In genomic region chr15:25609253-25609652, GRCm38 (mm10) we compare ENCODE assay signal across 30 mouse cellular contexts. TPM values are rescaled to one million over a fixed set of nuclear protein-coding genes. Genes with fewer than 3 reads are reported as not detected.
DNase-seq lines count a peak whose midpoint lies in the region; ATAC-seq and TF ChIP-seq lines count a peak whose summit lies in the region.
"Had no signal": no experiment of that assay in that cellular context is flagged by ENCODE, and none has a peak within 500 bp of the region (broad histone marks: within the 10 kb centered on the region; RNA-seq: fewer than 3 reads in every experiment).

No protein-coding gene starts in this region.

- no peaks in the 10 kb centered on the region for H3K79me2 ChIP-seq in heart, adult 2 months (replicated peaks; ENCODE audit: control insufficient read depth, insufficient read depth, low read length)

- no peaks in the 10 kb centered on the region for H3K9me3 ChIP-seq in heart, embryonic 11.5 days (replicated peaks; ENCODE audit: control insufficient read depth, low read length)
- no peaks in the 10 kb centered on the region for H3K9me3 ChIP-seq in megakaryocyte, embryonic 14.5 days
- H3K9me3 ChIP-seq in liver, embryonic 15.5 days (replicated peaks): no peaks in the 10 kb centered on the region
- no peaks in the 10 kb centered on the region for H3K9me3 ChIP-seq in forebrain, embryonic 14.5 days (replicated peaks; ENCODE audit: control insufficient read depth, low read length)
- no peaks in the 10 kb centered on the region for H3K9me3 ChIP-seq in kidney, embryonic 14.5 days (ENCODE audit: control insufficient read depth, low read length)
- H3K9me3 ChIP-seq: embryonic facial prominence, embryonic 13.5 days; heart, embryonic 10.5 days; midbrain, embryonic 12.5 days had no signal

- intact Hi-C loops in heart, adult 2 months (cut with DNase I): no loop called here
- intact Hi-C loops in gastrocnemius, postnatal 36 days (cut with DNase I): no loop called here

- no peak for TF ChIP-seq POLR2A in heart, adult 2 months (IDR thresholded peaks at IDR 0.05; ENCODE audit: insufficient read depth, low read depth, low read length)

- no peak for ATAC-seq in heart, embryonic 11.5 days (replicated peaks; ENCODE audit: insufficient number of reproducible peaks, low FRiP score, low TSS enrichment)
- ATAC-seq in megakaryocyte, adult 5-6 weeks (ENCODE audit: poor library complexity, severe bottlenecking): no peak
- peak; percentile 75 for ATAC-seq in liver, embryonic 15.5 days (ENCODE audit: insufficient read depth)
- ATAC-seq in forebrain, embryonic 14.5 days: no peak
- ATAC-seq in kidney, embryonic 14.5 days (ENCODE audit: low FRiP score, low TSS enrichment): no peak
- ATAC-seq: forebrain, embryonic 16.5 days; hindbrain, embryonic 16.5 days; lung, postnatal 0 days had no signal

- TF ChIP-seq EP300 in heart, adult 2 months (IDR thresholded peaks at IDR 0.05; ENCODE audit: insufficient read depth, low read depth, low read length): no peak

- no peak overlapping the region for H3K27ac ChIP-seq in heart, embryonic 11.5 days (ENCODE audit: low read depth, low read length)
- H3K27ac ChIP-seq in heart, adult 2 months: no peak overlapping the region
- peak overlapping the region; percentile 41; the same call in 1 of the 2 replicates for H3K27ac ChIP-seq in liver, embryonic 15.5 days (replicated peaks)
- H3K27ac ChIP-seq in forebrain, embryonic 14.5 days (ENCODE audit: low read depth, low read length): no peak overlapping the region
- H3K27ac ChIP-seq in kidney, embryonic 14.5 days (ENCODE audit: low read depth, low read length): no peak overlapping the region
- H3K27ac ChIP-seq: embryonic facial prominence, embryonic 13.5 days; forebrain, embryonic 10.5 days; gastrocnemius, adult 2 months; heart, embryonic 10.5 days; kidney, postnatal 0 days; macrophage; midbrain, embryonic 12.5 days; neural tube, embryonic 12.5 days had no signal

- no peak overlapping the region for H3K4me3 ChIP-seq in heart, embryonic 11.5 days (ENCODE audit: low read depth, low read length)
- H3K4me3 ChIP-seq in heart, adult 2 months: no peak overlapping the region
- peak overlapping the region; percentile 81 for H3K4me3 ChIP-seq in megakaryocyte, embryonic 14.5 days (replicated peaks)
- H3K4me3 ChIP-seq in liver, embryonic 15.5 days (replicated peaks): no peak overlapping the region
- no peak overlapping the region for H3K4me3 ChIP-seq in forebrain, embryonic 14.5 days (ENCODE audit: low read depth, low read length)
- H3K4me3 ChIP-seq in kidney, embryonic 14.5 days (ENCODE audit: low read length): no peak overlapping the region
- H3K4me3 ChIP-seq: embryonic facial prominence, embryonic 13.5 days; forebrain, embryonic 10.5 days; gastrocnemius, adult 2 months; heart, embryonic 10.5 days; midbrain, embryonic 12.5 days; myocyte; neural tube, embryonic 12.5 days had no signal

- H3K4me1 ChIP-seq in heart, embryonic 11.5 days (ENCODE audit: control insufficient read depth, insufficient read depth, low read length): peaks cover 11% of the 10 kb centered on the region
- no peaks in the 10 kb centered on the region for H3K4me1 ChIP-seq in heart, adult 2 months (ENCODE audit: control insufficient read depth, insufficient read depth, low read length)
- peaks cover 56% of the 10 kb centered on the region for H3K4me1 ChIP-seq in megakaryocyte, embryonic 14.5 days
- H3K4me1 ChIP-seq in liver, embryonic 15.5 days (replicated peaks): peaks cover 38% of the 10 kb centered on the region
- H3K4me1 ChIP-seq in forebrain, embryonic 14.5 days (ENCODE audit: control insufficient read depth, insufficient read depth, low read length): no peaks in the 10 kb centered on the region
- no peaks in the 10 kb centered on the region for H3K4me1 ChIP-seq in kidney, embryonic 14.5 days (ENCODE audit: control insufficient read depth, insufficient read depth, low read length)
- H3K4me1 ChIP-seq: embryonic facial prominence, embryonic 13.5 days; midbrain, embryonic 12.5 days; neural tube, embryonic 12.5 days had no signal

- 7% methylated on average over 10 of the region's 10 CpGs for WGBS in heart, embryonic 11.5 days (ENCODE audit: insufficient replicate concordance)
- WGBS in heart, adult 2 months: 30% methylated on average over 10 of the region's 10 CpGs
- WGBS in liver, embryonic 15.5 days (ENCODE audit: insufficient replicate concordance): 3% methylated on average over 10 of the region's 10 CpGs
- 86% methylated on average over 10 of the region's 10 CpGs for WGBS in forebrain, embryonic 14.5 days
- WGBS in kidney, embryonic 14.5 days: 74% methylated on average over 10 of the region's 10 CpGs

- TF ChIP-seq CTCF in heart, adult 2 months (IDR thresholded peaks at IDR 0.05): no peak

- 0 out of 2 replicates have a peak overlapping the region, but pooled peaks have one; percentile 28 for H3K9ac ChIP-seq in heart, embryonic 11.5 days (ENCODE audit: low read depth, low read length)
- no peak overlapping the region for H3K9ac ChIP-seq in heart, adult 2 months (ENCODE audit: low read depth, low read length)
- H3K9ac ChIP-seq in liver, embryonic 15.5 days: 0 out of 2 replicates have a peak overlapping the region, but pooled peaks have one; percentile 25
- no peak overlapping the region for H3K9ac ChIP-seq in forebrain, embryonic 14.5 days (ENCODE audit: low read length)
- H3K9ac ChIP-seq in kidney, embryonic 14.5 days (ENCODE audit: low read depth, low read length): no peak overlapping the region
- H3K9ac ChIP-seq: embryonic facial prominence, embryonic 13.5 days; midbrain, embryonic 12.5 days; neural tube, embryonic 12.5 days had no signal

- H3K4me2 ChIP-seq in heart, embryonic 11.5 days: peak overlapping the region; percentile 43
- peak overlapping the region; percentile 51 for H3K4me2 ChIP-seq in liver, embryonic 15.5 days
- H3K4me2 ChIP-seq in forebrain, embryonic 14.5 days (ENCODE audit: low read length): no peak overlapping the region
- H3K4me2 ChIP-seq in kidney, embryonic 14.5 days (replicated peaks; ENCODE audit: low read depth, low read length): no peak overlapping the region
- H3K4me2 ChIP-seq: embryonic facial prominence, embryonic 13.5 days; midbrain, embryonic 12.5 days; neural tube, embryonic 12.5 days had no signal

- no peaks in the 10 kb centered on the region; the same call in 1 of the 2 replicates for H3K27me3 ChIP-seq in heart, embryonic 11.5 days (ENCODE audit: control insufficient read depth, insufficient read depth, low read length)
- no peaks in the 10 kb centered on the region for H3K27me3 ChIP-seq in heart, adult 2 months (ENCODE audit: control insufficient read depth, insufficient read depth, low read length)
- H3K27me3 ChIP-seq in megakaryocyte, embryonic 14.5 days (replicated peaks): no peaks in the 10 kb centered on the region
- peaks cover 3% of the 10 kb centered on the region; the same call in 1 of the 2 replicates for H3K27me3 ChIP-seq in liver, embryonic 15.5 days
- H3K27me3 ChIP-seq in forebrain, embryonic 14.5 days (replicated peaks; ENCODE audit: control insufficient read depth, insufficient read depth, low read length): no peaks in the 10 kb centered on the region
- no peaks in the 10 kb centered on the region; the same call in 1 of the 2 replicates for H3K27me3 ChIP-seq in kidney, embryonic 14.5 days (ENCODE audit: control insufficient read depth, insufficient read depth, low read length)
- H3K27me3 ChIP-seq: CH12.LX; embryonic facial prominence, embryonic 13.5 days; neural tube, embryonic 12.5 days had no signal

- DNase-seq in heart, adult 2 months: no peak
- DNase-seq in forebrain, embryonic 14.5 days (ENCODE audit: low spot score): no peak
- DNase-seq in gastrocnemius, postnatal 36 days: no peak
- DNase-seq: adrenal gland, postnatal 14 days; cerebellum, adult 11-12 months; cerebellum, adult 9-11 months; gastrocnemius, adult 2 months; heart, postnatal 14 days; kidney, adult 2 months; right cerebral cortex, adult 18-20 months; spleen, adult 18-20 months; thymus, adult 2 months; thymus, postnatal 36 days had no signal

- no peaks in the 10 kb centered on the region for H3K36me3 ChIP-seq in heart, embryonic 11.5 days (ENCODE audit: control insufficient read depth, insufficient read depth, low read length)
- H3K36me3 ChIP-seq in heart, adult 2 months (ENCODE audit: control insufficient read depth, insufficient read depth, low read length): no peaks in the 10 kb centered on the region
- H3K36me3 ChIP-seq in megakaryocyte, embryonic 14.5 days (replicated peaks; ENCODE audit: low read length): peaks cover 2% of the 10 kb centered on the region
- no peaks in the 10 kb centered on the region for H3K36me3 ChIP-seq in liver, embryonic 15.5 days (replicated peaks)
- no peaks in the 10 kb centered on the region for H3K36me3 ChIP-seq in forebrain, embryonic 14.5 days (ENCODE audit: control insufficient read depth, insufficient read depth, low read length)
- H3K36me3 ChIP-seq in kidney, embryonic 14.5 days (ENCODE audit: control insufficient read depth, insufficient read depth, low read length): no peaks in the 10 kb centered on the region
- H3K36me3 ChIP-seq: embryonic facial prominence, embryonic 13.5 days; forebrain, embryonic 10.5 days; heart, embryonic 10.5 days; midbrain, embryonic 12.5 days; neural tube, embryonic 12.5 days had no signal

RNA-seq across cellular contexts. Expression of gene Myo10, which starts 13.1 kb away (rescaled TPM):
- 11.5 and 15.4 TPM in 2 replicates for polyA plus RNA-seq in heart, embryonic 11.5 days (2014; fragmentation: Nextera tagmentation; extraction: Ambion mirVana)
- 10 to 100 TPM; 63.7 to 67.9 TPM for total RNA-seq in heart, adult 2 months (2021)
- 26.6 and 35.4 TPM in 2 replicates for polyA plus RNA-seq in heart, adult 2 months (2012; rRNA removed)
- polyA plus RNA-seq in megakaryocyte, embryonic 14.5 days (2012; ENCODE audit: insufficient read depth, low replicate concordance): 8.2 and 21.7 TPM in 2 replicates
- 0.91 and 0.93 TPM in 2 replicates for total RNA-seq in megakaryocyte, adult 5-6 weeks (2015)
- total RNA-seq in megakaryocyte, adult 5-6 weeks (2017): 1.1 and 1.2 TPM in 2 replicates
- polyA plus RNA-seq in liver, embryonic 15.5 days (2015; fragmentation: Nextera tagmentation; extraction: Ambion mirVana): 3.9 TPM in 2 replicates
- polyA plus RNA-seq in forebrain, embryonic 14.5 days (2014; fragmentation: Nextera tagmentation; extraction: Ambion mirVana): 36.2 and 41.6 TPM in 2 replicates
- 10 to 100 TPM; 42.1 to 52.4 TPM for total RNA-seq in gastrocnemius, postnatal 36 days (2021)
- 34.0 and 52.2 TPM in 2 replicates for polyA plus RNA-seq in kidney, embryonic 14.5 days (2014; fragmentation: Nextera tagmentation; extraction: Ambion mirVana)

Comparison
In these comparisons a context has a peak if more than half of its experiments do, and no peak if none do; other contexts are left out.
1. H3K9ac ChIP-seq: peak in heart, embryonic 11.5 days (single experiment) and liver, embryonic 15.5 days (single experiment); none in heart, adult 2 months (single experiment), forebrain, embryonic 14.5 days (single experiment) and kidney, embryonic 14.5 days (single experiment).
2. H3K4me2 ChIP-seq: peak in heart, embryonic 11.5 days (single experiment) and liver, embryonic 15.5 days (single experiment); none in forebrain, embryonic 14.5 days (single experiment) and kidney, embryonic 14.5 days (single experiment).